Mouse (Mus musculus) left cerebral cortex, adult 9 months (tissue): Measurements from ENCODE around the gene Rasa3.

ENCODE experiments used
- DNase-seq, 2 experiments: peaks; one replicate each; pipeline ENCODE4 v3.0.0; 2022; ENCODE audit warnings: low spot score in 2 of 2

The Rasa3 gene

GRCm38 (mm10) chr8:13649154-13649515 lies 28.3 kb downstream of the Rasa3 start:
- DNase-seq: no peak

- DNase-seq: no peak
Observed at GRCm38 (mm10) chr8:13648377-13649153, 28.8 kb downstream of the Rasa3 start.

GRCm38 (mm10) chr8:13647591-13647990 lies 29.8 kb downstream of the Rasa3 start:
- no peak for DNase-seq

GRCm38 (mm10) chr8:13644932-13645676 lies 32.3 kb downstream of the Rasa3 start:
- DNase-seq: peak in 1 of 2 experiments; percentile 32

GRCm38 (mm10) chr8:13644155-13644554 lies 33.2 kb downstream of the Rasa3 start:
- DNase-seq: peak in 1 of 2 experiments; percentile 77

GRCm38 (mm10) chr8:13642659-13643181 lies 34.7 kb downstream of the Rasa3 start:
- no peak for DNase-seq

- DNase-seq: peak in 1 of 2 experiments; percentile 43
Observed at GRCm38 (mm10) chr8:13641206-13641605, 36.2 kb downstream of the Rasa3 start.

GRCm38 (mm10) chr8:13640452-13640883 lies 36.9 kb downstream of the Rasa3 start:
- DNase-seq: peak in 1 of 2 experiments; percentile 65

GRCm38 (mm10) chr8:13633107-13633506 lies 44.3 kb downstream of the Rasa3 start:
- no peak for DNase-seq

- DNase-seq: no peak
Observed at GRCm38 (mm10) chr8:13632309-13632708, 45.1 kb downstream of the Rasa3 start.

GRCm38 (mm10) chr8:13630754-13631153 lies 46.6 kb downstream of the Rasa3 start:
- no peak for DNase-seq

GRCm38 (mm10) chr8:13630171-13630570 lies 47.2 kb downstream of the Rasa3 start:
- no peak for DNase-seq

GRCm38 (mm10) chr8:13629351-13630090 lies 47.9 kb downstream of the Rasa3 start:
- DNase-seq: no peak

GRCm38 (mm10) chr8:13628067-13628466 lies 49.3 kb downstream of the Rasa3 start:
- no peak for DNase-seq

GRCm38 (mm10) chr8:13627591-13627990 lies 49.8 kb downstream of the Rasa3 start:
- no peak for DNase-seq

GRCm38 (mm10) chr8:13626114-13626513 lies 51.3 kb downstream of the Rasa3 start:
- no peak for DNase-seq

GRCm38 (mm10) chr8:13625281-13625970 lies 52.0 kb downstream of the Rasa3 start:
- no peak for DNase-seq

GRCm38 (mm10) chr8:13624863-13625262 lies 52.5 kb downstream of the Rasa3 start:
- peak in 1 of 2 experiments; percentile 90 for DNase-seq

GRCm38 (mm10) chr8:13623911-13624421 lies 53.4 kb downstream of the Rasa3 start:
- DNase-seq: no peak

- DNase-seq: peak; percentile 58 to 69
Observed at GRCm38 (mm10) chr8:13623038-13623750, 54.2 kb downstream of the Rasa3 start.
